Mouse (Mus musculus) brain, embryonic 14.5 days (tissue): Measurements from ENCODE around the gene Aldh3b2.

Source experiments
- CTCF ChIP-seq: fragments of 200-500 bp; IDR thresholded peaks from 2 replicates; pipeline ENCODE4 v1.5.1; 2012; ENCODE audit warnings: inconsistent platforms, mild to moderate bottlenecking, moderate library complexity, borderline replicate concordance; ENCODE audit not compliant: insufficient read depth, insufficient read length; ENCODE audit errors: extremely low read depth
- POLR2A ChIP-seq: fragments of 200-500 bp; IDR thresholded peaks from 2 replicates; pipeline ENCODE4 v1.6.1; 2012; ENCODE audit warnings: mild to moderate bottlenecking, inconsistent platforms, borderline replicate concordance; ENCODE audit not compliant: poor library complexity, insufficient read depth, insufficient read length, severe bottlenecking; ENCODE audit errors: extremely low read depth

DNA sequence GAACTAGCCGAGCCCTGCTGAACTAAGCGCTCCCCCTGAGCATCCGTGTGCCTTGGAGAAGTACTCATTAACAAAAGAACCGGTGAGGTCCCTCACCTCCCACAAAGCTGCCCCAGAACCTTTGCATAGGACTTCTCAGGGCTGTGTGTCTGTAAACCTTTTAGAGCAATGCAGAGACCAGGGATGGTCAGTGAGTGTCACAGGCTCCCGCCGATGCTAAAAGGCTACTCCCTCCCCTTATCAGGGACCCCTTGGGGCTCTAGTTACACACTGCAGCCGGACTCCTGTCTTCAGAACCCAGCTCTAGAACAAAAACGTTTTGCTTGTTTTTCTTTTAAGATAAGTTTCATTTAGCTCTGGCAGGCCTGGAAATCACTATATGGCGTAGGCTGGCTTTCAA is 40.9 kb downstream of the Aldh3b2 start:
- TF ChIP-seq CTCF (no peak), POLR2A (no peak)
